Mouse (Mus musculus): ENCODE results near the gene Nwd1. TPM values are rescaled to one million over a fixed set of nuclear protein-coding genes. Genes with fewer than 3 reads are reported as not detected.
A peak's percentile ranks its signal among the peaks of the same experiment; 100 is the strongest.
"Not testable (repeated sequence)": the region's sequence is repeated elsewhere in the genome, so short reads cannot be mapped to it uniquely, and the experiment has no call there.

Gene Nwd1
- 10 to 100 TPM; 33.7 to 36.7 TPM for total RNA-seq (2021)
- long read RNA-seq, experiment 1, full-length matches to known transcripts, result 2 of 17 reads
- long read RNA-seq, experiment 1, partial matches to known transcripts, result 7 of 17 reads
- long read RNA-seq, experiment 1, other reads (novel, unspliced or antisense), result 8 of 17 reads
- long read RNA-seq, experiment 2, full-length matches to known transcripts, result 2 of 14 reads
- long read RNA-seq, experiment 2, partial matches to known transcripts, result 2 of 14 reads
- long read RNA-seq, experiment 2, other reads (novel, unspliced or antisense), result 10 of 14 reads

DNA sequence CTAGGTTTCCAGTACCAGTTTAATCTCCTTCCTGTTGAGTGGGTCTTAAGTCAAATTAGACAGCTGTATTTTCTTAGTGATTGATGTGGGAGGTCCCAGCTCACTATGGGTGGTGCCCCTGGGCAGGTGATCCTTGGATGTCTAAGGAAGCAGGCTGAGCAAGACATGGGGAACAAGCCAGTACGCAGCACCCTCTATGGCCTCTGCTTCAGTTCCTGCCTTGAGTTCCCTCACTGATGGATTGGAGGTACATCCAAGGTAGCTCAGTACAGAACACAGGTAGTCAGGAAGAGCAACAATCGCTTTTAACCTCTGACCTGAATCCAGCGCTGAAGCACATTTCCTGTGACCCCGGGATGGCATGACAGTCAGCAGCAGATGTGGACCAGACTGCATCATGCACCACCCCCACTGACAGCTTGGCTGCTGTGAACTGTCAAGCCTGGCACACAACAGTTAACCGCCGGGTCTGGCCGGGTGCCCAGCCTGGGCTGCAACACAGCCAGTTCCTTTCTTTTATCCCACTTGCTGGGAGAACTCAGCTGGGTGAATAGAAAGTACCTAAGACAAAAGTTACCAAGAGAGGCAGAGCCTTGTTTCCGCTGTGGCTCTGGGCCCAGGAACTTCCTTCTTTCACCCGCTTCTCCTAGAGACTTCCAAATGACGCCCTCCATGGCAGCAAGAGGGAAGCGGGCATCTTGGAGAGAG, at the start of gene Nwd1:
Gene Nwd1, plus strand, starts transcription at position 652 of the 708 bp plus-strand sequence.
- peak; percentile 89 to 97 for DNase-seq (ENCODE audit: low spot score in 2 of 2)
- intact Hi-C loops (cut with DNase I), result no loop called here

DNA sequence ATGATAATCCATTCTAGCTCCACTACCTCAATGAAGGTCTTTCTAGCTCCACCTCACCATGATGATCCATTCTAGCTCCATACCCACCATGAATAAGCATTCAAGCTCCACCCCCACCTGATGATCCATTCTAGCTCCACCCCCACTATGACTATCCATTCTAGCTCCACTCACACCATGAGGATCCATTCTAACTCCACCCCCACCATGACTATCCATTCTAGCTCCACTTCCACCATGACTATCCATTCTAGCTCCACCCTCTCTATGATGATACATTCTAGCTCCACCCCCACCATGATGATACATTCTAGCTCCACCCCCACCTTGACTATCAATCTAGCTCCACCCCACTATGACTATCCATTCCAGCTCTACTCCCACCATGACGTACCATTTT, 3.6 kb upstream of the Nwd1 start:
- DNase-seq (ENCODE audit: low spot score in 2 of 2), result no peak
- intact Hi-C loops (cut with DNase I), result no loop called here

DNA sequence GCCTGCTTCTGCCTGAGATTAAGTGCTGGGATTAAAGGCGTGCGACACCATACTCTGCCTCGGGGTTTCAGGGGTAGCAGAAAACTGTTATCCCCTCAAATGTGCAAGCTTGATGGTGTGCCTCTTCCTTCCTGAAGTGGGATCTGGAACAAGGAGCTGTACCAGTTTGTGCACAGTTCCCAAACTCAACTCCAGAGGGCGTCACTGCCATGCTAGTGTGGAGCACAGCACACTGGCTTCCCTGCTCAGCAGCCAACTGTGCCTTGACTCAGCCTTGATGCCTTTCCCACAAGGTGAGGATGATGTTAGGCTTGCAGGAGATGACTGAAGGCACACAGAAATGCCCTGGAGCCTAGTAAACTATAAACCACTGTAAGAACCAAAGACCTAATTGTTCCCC, 1.9 kb upstream of the Nwd1 start:
- DNase-seq (ENCODE audit: low spot score in 2 of 2), result peak; percentile 74 to 79
- intact Hi-C loops (cut with DNase I), result no loop called here

DNA sequence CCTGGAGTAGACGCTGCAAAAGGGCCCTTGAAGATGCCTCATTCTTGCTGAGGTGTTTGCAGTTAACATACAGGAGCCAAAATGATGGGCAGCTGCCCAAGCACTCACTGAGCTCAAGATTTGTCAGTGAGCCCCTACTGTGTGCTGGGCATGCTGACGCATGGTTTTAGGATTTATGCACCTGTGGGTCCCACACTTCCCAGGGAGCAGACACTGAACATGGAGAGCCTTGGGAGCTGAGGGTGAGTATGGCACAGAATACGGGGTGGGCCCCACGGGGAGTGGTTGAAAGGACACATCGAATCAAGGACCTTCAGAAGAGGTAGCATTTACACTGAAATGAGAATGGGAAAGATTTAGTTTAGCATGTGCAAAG, 245 bp downstream of the Nwd1 start:
- intact Hi-C loops (cut with DNase I), result no loop called here
- no peak for DNase-seq (ENCODE audit: low spot score in 2 of 2)

DNA sequence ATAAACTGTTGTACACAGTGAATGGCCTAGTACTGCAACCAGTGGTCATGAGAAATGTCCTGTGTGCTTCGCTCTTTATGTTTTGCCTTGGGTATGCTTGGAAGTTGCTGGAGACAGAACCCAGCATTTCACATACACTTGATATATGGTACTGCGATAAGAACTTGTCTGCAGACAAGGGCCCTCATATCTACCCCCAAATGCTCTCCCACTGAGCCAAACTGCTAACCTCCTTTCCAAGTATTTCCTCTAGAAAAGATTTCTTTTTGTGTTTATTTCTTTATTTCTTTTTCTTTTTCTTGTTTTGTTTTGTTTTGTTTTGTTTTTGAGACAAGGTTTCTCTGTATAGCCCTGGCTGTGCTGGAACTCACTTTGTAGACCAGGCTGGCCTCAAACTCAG, 4.2 kb downstream of the Nwd1 start:
- DNase-seq (ENCODE audit: low spot score in 2 of 2), result no peak
- intact Hi-C loops (cut with DNase I), result no loop called here

DNA sequence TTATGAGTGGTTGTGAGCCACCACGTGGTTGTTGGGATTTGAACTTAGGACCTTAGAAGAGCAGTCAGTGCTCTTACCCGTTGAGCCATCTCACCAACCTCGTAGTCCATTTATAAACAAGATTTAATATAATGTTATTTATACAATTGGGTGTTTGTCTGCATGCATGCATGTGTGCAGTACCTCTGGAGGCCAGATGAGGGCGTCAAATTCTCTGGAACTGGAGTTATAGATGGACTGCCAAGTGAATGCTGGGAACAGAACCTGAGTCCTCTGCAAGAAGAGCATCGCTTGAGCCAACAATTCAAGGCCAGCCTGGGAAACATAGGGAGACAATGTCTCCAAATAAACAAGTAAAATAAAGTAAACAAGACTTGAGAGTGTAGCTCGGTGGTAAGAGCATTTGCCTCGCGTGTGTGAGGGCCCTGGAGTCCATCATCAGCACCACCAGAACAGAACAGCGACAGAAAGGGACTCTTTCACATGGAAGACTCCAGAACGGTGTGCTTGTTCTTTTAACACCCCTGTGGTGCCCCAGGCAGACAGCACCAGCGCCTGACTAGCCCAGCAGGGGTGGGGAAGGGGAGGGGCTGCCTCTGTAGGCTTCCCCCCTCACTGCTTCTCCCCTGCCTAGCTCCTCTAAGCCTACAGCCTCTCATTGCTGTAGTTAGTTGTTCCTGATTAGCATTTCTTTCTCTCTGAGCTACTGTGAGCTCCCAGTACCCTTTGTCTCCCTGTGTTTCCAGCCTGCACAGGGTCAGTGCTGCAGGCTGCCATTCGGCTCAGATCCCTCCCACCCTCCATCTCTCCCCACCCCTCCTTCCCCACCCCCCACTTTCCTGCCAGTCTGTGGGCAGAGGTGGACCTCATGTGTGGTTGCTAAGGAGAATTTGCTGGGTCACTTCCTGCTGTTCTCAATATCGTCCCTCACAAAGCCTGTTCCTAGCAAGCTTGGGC, 8.3 kb downstream of the Nwd1 start:
- DNase-seq (ENCODE audit: low spot score in 2 of 2), result peak; percentile 21 to 75
- intact Hi-C loops (cut with DNase I), result no loop called here

DNA sequence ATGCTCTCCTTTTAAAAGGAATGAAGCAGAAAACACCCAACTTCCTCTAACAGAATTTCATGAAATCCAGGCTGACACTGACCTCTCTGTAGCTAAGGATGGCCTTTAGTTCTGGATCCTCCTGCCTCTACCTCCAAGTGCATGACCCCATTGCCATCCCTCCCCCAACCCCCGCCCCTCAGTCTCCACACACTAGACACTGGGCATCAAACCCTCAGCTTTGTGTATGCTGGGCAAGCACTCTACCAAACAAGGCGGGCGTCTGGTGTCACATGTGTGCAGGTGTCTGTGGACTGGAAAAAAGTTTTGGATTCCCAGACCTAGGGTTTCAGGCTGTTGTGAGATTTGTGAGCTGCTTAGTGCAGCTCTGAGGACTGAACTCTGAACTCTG, 9.0 kb downstream of the Nwd1 start:
- intact Hi-C loops (cut with DNase I), result no loop called here
- DNase-seq (ENCODE audit: low spot score in 2 of 2), result no peak

DNA sequence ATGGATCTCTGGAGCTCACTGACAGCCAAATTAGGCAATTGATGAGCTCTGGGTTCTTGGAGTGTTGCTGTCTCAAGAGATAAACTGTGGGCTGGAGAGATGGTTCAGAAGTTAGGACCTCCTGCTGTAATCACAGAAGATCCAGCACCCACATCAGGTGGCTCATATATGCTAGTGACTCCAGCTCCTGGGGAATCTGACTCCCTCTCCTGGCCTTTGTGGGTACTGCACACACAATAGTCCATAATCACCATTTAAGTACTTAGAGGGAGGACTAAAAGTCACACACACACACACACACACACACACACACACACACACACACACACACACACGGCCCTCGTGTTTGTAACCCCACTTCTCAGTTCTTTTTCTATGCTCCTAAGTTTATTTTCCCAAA, 13.5 kb downstream of the Nwd1 start:
- intact Hi-C loops (cut with DNase I), result no loop called here
- no peak for DNase-seq (ENCODE audit: low spot score in 2 of 2)

DNA sequence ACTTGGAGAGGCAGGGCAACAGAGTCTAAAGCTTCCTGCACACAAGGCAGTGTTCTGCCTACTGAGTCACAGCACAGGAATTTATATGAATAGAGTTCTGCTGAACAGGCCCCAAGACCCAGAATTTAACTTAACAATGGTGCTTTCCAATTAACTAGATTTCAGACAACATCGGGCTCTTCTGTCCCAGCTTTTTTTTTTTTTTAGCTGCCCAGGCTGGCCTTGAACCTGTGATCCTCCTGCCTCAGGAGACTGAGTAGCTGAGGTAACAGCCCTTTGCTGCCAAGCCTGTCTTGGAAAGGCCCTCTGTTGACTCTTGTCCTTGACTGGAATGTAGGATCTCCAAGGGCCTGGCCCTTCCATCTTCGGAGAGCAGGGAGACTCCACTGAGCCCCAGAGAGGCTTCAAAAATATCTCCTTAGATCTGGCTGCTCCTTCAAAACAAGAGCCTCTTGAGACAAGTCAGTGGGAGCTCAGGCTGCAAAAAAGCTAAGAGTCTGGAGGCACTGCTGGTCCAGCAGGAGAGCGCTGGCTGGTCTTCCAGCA, 17.7 kb downstream of the Nwd1 start:
- intact Hi-C loops (cut with DNase I), result no loop called here
- no peak for DNase-seq (ENCODE audit: low spot score in 2 of 2)

DNA sequence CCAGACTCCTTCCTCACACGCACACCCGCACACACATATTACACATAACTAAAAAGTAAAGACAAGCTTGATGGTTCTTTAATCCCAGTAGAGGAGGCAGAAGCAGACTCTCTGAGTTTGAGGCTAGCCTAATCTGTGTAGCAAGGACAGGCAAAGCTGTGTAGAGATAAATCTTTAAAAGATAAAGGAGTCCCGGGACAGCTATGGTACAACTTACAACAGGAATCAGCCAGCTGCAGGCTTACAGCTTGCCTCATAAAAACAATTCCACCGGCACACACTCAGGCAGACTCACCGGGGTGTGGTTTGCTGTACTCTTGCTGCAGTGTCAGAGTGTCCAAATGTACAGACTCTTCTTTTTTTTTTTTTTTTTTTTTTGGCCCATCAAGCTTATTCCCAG, 18.2 kb downstream of the Nwd1 start:
- intact Hi-C loops (cut with DNase I), result no loop called here
- DNase-seq (ENCODE audit: low spot score in 2 of 2), result no peak

DNA sequence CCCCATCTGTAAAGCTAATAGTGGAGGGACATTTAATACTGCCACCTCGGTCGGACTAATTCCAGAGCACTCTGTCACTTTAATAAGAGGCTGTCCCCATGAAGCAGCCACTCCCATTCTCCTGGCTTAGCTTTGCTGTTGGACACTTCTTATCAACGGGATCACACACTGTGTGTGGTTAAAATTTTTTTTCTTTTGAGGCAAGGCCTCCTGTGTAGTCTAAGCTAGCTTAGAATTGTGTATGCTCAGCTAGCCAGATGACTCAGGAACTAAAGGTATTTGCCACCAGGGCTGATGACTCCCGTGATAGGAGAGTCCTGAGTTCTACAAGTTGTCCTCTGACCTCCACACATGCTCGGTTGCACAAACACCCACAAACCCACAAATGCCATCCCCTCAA, 18.9 kb downstream of the Nwd1 start:
- intact Hi-C loops (cut with DNase I), result no loop called here
- no peak for DNase-seq (ENCODE audit: low spot score in 2 of 2)

DNA sequence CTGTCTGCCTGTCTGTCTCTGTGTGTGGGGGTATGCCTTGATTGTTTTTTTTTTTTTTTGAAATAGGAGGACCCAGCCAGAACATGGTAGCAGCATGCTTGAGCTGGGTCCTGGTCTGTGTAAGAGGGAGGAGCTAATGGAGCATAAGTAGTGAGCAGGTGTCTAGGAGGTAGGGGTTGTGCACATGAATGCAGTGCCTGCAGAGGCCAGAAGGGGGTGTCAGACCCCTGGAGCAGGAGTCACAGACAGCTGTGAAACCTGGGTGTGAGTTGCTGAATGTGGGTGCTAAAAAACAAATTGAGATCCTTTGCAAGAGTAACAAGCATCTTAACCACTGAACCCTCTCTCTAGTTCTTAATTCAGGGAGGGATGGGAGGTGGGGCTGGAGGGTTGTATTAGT, 22.4 kb downstream of the Nwd1 start:
- intact Hi-C loops (cut with DNase I), result no loop called here
- no peak for DNase-seq (ENCODE audit: low spot score in 2 of 2)

DNA sequence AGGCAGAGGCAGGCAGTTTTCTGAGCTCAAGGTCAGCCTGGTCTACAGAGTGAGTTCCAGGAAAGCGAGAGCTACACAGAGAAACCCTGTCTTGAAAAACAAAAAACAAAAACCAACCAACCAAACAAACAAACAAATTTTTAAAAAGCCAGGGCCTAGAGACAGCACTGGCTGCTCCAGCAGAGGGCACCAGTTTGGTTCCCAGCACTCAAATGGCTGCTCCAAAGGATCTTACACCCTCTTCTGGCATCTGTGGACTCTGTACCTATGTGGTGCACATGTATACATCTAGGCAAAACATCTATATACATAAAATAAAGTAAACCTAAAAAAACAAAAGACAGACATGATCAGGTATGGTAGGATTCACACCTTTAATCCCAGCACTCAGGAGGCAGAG, 26.3 kb downstream of the Nwd1 start:
- intact Hi-C loops (cut with DNase I), result no loop called here
- no peak for DNase-seq (ENCODE audit: low spot score in 2 of 2)

DNA sequence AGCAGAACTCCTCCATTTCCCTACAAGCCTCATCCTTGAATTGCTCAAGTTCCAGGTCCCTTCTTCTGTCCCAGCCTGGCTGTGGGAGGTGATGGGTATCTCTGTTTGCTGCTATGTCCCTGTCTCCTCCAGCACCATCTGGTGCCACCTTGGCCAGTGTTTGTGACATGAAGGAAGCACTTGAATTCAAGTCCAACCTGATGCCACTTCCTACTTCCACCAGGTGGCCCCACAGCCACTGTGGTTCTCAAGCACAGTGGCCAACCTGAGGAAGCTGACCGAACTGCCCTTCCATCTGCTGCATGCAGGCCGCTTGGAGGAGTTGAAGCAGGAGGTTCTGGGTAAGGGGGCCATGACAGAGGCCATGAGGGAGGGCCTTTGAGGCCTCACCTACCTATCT, 27.7 kb downstream of the Nwd1 start:
- intact Hi-C loops (cut with DNase I), result no loop called here
- no peak for DNase-seq (ENCODE audit: low spot score in 2 of 2)

DNA sequence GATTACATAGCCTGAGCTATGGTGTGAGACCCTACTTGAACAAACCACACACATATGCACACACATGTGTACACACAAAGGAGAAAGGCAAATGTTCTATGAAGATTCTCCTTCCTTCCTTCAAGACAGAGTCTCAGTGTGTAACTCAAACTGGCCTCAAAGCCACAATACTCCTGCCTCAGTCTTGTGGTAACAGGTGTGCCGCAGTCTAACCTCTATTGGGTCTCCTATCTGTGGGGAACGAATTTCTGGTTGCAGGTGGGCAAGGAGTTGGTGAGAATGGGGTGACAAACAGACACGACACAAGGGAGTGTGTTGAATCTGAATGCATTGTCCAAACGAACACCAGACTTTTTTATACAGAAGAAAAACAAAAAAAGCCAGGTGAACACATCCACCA, 29.9 kb downstream of the Nwd1 start:
- DNase-seq (ENCODE audit: low spot score in 2 of 2), result no peak
- intact Hi-C loops (cut with DNase I), result no loop called here

DNA sequence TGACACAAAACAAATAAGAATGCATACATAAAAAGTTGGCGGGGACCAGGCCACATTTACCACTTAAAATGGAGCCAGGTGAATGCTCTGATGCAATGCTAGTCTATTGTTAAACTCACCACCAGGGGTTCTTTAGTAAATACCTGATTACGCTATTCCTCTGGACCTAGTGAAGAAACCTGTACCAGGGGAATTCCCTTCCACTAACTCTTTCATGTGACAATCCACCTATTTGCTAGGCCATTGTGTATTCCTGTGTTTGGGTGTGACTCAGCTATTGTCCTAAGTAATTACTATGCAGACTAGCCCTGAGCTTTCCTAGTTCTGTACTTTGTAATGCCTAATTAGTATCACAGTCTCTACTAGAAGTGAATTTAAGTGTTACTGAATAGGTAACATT, 30.3 kb downstream of the Nwd1 start:
- DNase-seq (ENCODE audit: low spot score in 2 of 2); intact Hi-C loops (cut with DNase I): not testable (repeated sequence)

DNA sequence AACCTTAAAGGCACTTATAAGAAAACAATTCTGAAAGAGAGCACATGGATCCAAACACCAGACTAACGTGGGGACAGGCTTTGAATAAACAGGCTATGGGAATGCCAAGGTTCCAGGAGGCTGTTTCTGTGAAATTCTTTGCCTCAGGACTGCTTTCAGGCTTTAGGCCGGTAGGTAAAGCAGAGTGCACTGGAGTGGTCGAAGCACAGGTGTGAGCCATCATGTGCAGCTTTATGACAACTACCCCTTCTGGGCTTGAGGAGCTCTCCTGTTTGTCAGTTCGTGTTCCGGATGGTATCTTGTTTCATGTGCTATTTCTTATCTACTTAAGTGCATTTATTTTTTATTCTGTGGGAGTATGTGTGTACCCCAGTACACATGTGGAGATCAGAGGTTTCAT, 30.8 kb downstream of the Nwd1 start:
- intact Hi-C loops (cut with DNase I), result no loop called here
- DNase-seq (ENCODE audit: low spot score in 2 of 2), result no peak

DNA sequence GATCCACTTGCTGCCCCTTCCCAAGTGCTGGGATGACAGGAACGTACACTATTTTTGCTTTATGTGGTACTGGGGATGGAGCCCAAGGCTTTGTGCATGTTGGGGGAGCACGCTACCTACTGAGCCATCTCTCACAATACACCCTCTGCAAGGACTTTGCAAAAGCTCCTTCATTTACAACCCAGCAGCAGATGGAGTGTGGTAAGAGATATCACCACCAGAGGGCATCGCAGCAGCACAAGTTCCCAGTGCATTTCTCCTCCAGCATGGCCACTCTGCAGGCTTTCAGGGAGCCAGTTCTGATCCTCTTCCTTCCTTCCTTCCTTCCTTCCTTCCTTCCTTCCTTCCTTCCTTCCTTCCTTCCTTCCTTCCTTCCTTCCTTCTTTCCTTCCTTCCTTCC, 33.6 kb downstream of the Nwd1 start:
- intact Hi-C loops (cut with DNase I), result loop anchor here (2.0 kb wide), 1 partner anchor 67 kb away; no protein-coding TSS in a partner anchor
- peak; percentile 88 to 90 for DNase-seq (ENCODE audit: low spot score in 2 of 2)

DNA sequence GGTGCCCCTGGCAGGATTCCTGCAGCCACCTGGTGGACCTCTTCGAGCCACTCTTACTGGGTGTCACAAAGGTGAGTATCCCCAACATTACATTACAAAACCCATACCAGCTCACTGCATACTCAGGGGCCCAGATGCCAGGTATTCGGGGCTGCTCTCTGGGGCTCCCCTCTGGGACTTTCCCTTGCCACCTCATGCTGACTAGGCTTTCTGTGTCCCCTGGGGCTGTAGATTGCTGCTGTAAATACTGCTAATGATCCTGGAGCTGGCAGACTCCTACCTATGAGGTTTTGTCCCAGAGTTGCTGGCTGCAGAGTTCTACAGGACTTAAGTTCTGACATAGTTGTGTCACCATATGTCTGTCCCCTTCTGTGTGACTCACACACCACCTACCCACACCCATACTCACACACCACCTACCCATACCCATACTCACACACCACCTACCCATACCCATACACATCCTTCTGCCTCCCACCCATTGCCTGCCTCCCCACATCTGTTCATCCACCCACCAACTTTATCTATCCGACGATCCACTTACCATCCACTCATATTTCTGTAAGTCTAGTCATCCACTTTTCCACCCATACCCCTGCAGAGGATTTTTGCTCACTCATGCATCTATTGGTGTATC, 35.7 kb downstream of the Nwd1 start:
- no peak for DNase-seq (ENCODE audit: low spot score in 2 of 2)

More for the DNA sequence above, 35.7 kb downstream of the Nwd1 start:
- intact Hi-C loops (cut with DNase I), result no loop called here
